Mouse (Mus musculus): ENCODE measurements around the gene Cytip. TPM values are rescaled to one million over a fixed set of nuclear protein-coding genes. Genes with fewer than 3 reads are reported as not detected.
A peak's percentile ranks its signal among the peaks of the same experiment; 100 is the strongest.

Cytip gene
- polyA plus RNA-seq, 1 experiment from 2014 or later, result 0.18 TPM

DNA sequence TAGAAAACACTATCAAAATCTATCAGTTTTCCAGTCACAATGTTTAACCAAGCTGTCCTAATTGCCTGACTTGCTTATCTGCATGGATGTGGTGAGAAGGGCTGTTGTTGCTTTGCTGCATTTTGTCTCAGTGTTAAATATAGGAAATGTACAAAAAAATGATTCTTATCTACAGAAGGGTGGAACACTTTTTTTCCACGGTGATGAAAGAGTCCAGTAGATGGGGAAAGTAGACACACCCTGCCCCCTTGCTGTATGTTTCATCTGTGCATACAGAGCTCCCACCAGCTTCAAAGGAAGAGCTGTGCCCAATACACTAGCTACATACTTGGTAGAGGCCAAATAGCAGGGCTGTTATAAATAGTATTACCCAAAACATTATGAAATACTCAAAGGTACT, 16.3 kb downstream of the Cytip start:
- H3K4me2 ChIP-seq, result no peak overlapping the region
- H3K9me3 ChIP-seq, result no peaks in the 10 kb centered on the region
- H3K9ac ChIP-seq, result no peak overlapping the region
- WGBS, result 81% methylated on average over 1 of the region's 1 CpGs
- H3K4me1 ChIP-seq, result peaks cover 7% of the 10 kb centered on the region
- no peak overlapping the region for H3K4me3 ChIP-seq
- H3K27me3 ChIP-seq (replicated peaks), result no peaks in the 10 kb centered on the region
- no peak overlapping the region for H3K27ac ChIP-seq
- H3K36me3 ChIP-seq (replicated peaks), result no peaks in the 10 kb centered on the region
- ATAC-seq (replicated peaks), result no peak

DNA sequence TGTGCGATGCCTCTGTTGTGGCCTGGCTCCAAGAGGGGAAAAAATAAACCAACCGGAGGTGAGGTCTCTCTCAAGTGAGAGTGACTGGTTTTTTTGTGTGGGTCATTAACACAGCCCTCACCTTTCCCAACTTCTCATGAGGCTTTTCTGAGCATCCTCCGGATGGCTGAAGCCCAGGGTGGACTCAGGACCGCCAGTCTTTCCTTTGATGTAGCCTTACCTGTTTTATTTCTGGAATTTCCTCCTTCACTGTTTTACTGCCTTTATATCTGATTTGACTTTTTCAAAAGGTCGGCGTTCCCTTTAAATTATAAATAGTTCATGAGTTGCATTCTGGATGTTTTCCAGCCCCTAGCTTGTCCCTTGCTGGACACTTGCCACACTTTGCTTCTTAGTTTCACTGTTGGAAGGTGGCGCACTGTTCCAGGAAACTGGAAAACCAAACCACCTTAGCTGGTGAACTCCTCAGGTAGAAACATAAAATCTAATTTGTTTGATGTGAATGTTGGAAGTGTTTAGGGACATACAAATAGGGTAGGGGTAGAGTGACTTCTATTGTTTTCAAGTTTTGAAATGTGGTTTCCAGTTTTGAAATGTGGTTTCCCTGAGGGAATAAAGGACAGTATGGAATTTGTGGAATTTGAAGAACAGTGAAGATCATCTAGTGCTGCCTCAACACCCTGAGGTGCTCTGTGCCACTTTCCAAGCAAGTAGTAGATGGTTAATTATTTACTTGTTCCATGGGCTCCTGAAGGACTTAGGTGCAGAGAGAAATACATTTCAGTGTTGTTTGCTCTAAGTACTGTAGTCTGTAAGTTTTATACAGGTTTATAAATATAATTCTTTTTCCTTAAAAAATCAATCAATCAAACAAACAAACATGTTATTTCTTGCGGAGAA, 19.7 kb downstream of the Cytip start:
- Histone ChIP-seq H3K9ac (no peak overlapping the region), H3K4me3 (no peak overlapping the region), H3K9me3 (no peaks in the 10 kb centered on the region), H3K36me3 (replicated peaks) (no peaks in the 10 kb centered on the region), H3K4me1 (peaks cover 7% of the 10 kb centered on the region), H3K4me2 (no peak overlapping the region), H3K27me3 (replicated peaks) (no peaks in the 10 kb centered on the region), H3K27ac (no peak overlapping the region)
- ATAC-seq (replicated peaks), result no peak
- 88% methylated on average over 8 of the region's 8 CpGs for WGBS

DNA sequence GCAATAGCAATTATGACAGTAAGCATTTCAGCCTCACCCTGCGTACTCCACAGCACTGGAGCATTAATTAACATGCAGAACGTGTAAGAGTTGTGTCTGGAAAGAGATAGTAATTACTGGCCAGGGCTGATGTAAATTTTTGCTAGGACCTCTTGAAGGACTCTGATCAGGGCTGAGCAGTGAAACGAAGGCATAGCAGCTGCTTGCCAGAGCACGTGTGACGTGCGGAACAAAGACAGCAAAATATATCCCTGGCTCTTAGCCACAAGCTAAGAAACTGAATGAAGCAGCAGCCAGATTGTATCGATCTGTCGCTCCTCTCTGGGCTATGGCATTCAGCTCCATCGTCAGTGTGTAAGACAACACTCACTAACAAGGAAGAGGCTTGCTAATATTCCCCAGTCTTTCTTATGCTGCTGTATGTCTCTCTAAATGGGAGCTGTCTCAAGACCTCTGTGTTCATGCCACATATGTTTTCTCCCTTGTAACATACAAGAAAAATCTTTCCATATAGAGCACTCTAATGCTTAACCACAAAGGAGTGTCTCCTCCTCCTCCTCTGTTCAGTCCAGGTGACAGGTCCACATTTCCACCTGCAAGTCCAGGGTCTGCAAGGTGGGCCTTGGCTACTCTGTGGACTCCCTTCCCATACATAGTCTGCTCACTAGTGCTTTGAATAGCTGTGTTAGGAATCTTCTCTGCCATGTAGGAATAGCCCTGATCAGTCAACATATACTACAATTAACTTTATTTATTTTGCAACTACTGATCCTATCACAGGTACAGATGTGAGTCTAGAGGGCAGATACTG, 20.7 kb downstream of the Cytip start:
- H3K4me1 ChIP-seq, result peaks cover 7% of the 10 kb centered on the region
- WGBS, result 28% methylated on average over 9 of the region's 9 CpGs
- no peaks in the 10 kb centered on the region for H3K9me3 ChIP-seq
- no peak overlapping the region for H3K9ac ChIP-seq
- H3K4me3 ChIP-seq, result no peak overlapping the region
- peak; percentile 94 for ATAC-seq (replicated peaks)
- H3K27me3 ChIP-seq (replicated peaks), result no peaks in the 10 kb centered on the region
- H3K27ac ChIP-seq, result peak overlapping the region; percentile 64
- H3K4me2 ChIP-seq, result peak overlapping the region; percentile 18; the same call in 1 of the 2 replicates
- H3K36me3 ChIP-seq (replicated peaks), result no peaks in the 10 kb centered on the region

DNA sequence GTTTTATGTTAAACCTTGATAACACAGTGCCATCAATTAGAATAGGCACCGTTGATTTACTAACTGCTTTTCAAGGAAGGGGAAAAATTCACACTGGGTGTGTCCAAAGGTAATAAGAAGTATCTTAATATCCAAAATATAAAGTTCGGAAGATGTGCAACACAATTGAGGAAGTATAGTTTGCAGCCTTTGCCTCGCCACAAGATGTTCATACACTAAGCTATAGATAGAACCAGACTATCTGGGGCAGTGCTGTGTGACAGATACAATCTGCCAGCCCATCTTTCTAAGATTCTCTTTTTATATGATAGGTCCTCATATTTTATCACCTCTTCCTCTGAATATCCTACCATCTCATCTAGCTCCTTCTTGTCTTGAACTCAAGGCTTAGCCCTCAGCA, 22.4 kb downstream of the Cytip start:
- no peak overlapping the region for H3K4me2 ChIP-seq
- H3K4me1 ChIP-seq, result peaks cover 7% of the 10 kb centered on the region
- no peaks in the 10 kb centered on the region for H3K36me3 ChIP-seq (replicated peaks)
- no peaks in the 10 kb centered on the region for H3K27me3 ChIP-seq (replicated peaks)
- H3K27ac ChIP-seq, result no peak overlapping the region
- no peak overlapping the region for H3K4me3 ChIP-seq
- ATAC-seq (replicated peaks), result no peak
- H3K9me3 ChIP-seq, result no peaks in the 10 kb centered on the region
- WGBS, result 98% methylated on average over 3 of the region's 3 CpGs
- H3K9ac ChIP-seq, result no peak overlapping the region

DNA sequence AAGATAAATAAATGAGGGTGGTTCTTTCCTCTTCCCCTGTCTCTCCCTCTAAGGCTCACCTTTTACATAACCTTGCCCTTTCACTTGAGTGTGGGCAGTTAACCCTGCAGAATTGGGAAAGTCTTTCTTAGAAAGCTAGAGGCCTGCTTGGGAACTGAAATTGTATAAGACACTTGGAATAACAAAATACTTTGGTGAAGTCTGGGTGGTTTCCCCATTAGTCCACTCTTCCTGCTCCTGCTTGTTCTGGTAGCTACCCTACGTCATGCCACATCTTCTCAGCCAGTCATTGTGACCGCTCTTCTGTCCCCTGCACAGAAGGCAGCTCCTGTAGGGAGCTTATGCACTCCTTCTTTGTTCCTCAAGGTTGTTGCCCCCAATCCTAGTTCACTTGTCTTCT, 26.2 kb downstream of the Cytip start:
- no peaks in the 10 kb centered on the region for H3K36me3 ChIP-seq (replicated peaks)
- H3K27me3 ChIP-seq (replicated peaks), result no peaks in the 10 kb centered on the region
- 72% methylated on average over 2 of the region's 2 CpGs for WGBS
- H3K9ac ChIP-seq, result no peak overlapping the region
- no peak overlapping the region for H3K27ac ChIP-seq
- no peak overlapping the region for H3K4me2 ChIP-seq
- H3K4me1 ChIP-seq, result peaks cover under 1% of the 10 kb centered on the region
- no peaks in the 10 kb centered on the region for H3K9me3 ChIP-seq
- ATAC-seq (replicated peaks), result no peak
- no peak overlapping the region for H3K4me3 ChIP-seq

DNA sequence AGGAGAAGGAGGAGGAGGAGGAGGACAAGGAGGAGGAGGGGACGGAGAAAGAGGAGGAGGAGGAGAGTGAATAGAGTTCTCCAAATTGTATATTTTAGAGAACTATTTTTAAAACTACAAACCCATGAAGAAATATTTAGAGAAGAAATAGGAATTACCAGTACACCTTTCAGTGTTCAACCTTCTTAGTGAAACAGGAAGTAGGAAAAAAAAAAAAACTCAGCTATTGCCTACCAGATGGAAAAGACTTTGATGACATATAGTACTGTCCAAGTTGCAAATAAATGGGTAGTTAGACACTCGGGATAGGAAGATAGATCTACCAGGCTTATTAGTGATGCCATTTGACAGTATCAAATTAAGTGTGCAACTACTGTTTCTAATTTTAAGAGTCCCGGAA, 27.7 kb downstream of the Cytip start:
- no peak overlapping the region for H3K9ac ChIP-seq
- no peaks in the 10 kb centered on the region for H3K36me3 ChIP-seq (replicated peaks)
- H3K27me3 ChIP-seq (replicated peaks), result no peaks in the 10 kb centered on the region
- no peaks in the 10 kb centered on the region for H3K9me3 ChIP-seq
- H3K4me2 ChIP-seq, result no peak overlapping the region
- no peak for ATAC-seq (replicated peaks)
- no peaks in the 10 kb centered on the region for H3K4me1 ChIP-seq
- no peak overlapping the region for H3K27ac ChIP-seq
- H3K4me3 ChIP-seq, result no peak overlapping the region
- WGBS, result 87% methylated on average over 3 of the region's 3 CpGs

DNA sequence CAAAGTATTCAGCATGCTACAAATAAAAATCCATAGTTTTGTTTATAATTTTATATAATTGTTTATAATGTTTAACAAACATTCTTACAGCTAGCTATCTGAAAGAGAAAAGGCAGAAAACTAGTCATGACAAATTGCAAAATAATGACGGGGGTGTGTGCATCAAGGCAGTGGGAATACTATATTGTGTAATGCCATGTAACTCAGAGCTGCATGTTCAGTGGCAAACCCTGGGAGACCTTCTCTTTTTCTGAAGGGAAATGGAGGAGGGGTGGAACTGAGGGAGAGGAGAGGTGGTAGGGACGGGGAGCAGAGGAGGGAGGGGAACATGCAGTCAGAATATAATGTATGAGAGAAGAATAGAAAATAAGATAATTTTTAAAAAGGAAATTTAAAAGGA, 28.6 kb downstream of the Cytip start:
- Histone ChIP-seq H3K27ac (no peak overlapping the region), H3K27me3 (replicated peaks) (no peaks in the 10 kb centered on the region), H3K9ac (no peak overlapping the region), H3K36me3 (replicated peaks) (no peaks in the 10 kb centered on the region), H3K4me2 (no peak overlapping the region), H3K4me1 (no peaks in the 10 kb centered on the region), H3K4me3 (no peak overlapping the region), H3K9me3 (no peaks in the 10 kb centered on the region)
- WGBS, result 77% methylated on average over 2 of the region's 2 CpGs
- no peak for ATAC-seq (replicated peaks)

DNA sequence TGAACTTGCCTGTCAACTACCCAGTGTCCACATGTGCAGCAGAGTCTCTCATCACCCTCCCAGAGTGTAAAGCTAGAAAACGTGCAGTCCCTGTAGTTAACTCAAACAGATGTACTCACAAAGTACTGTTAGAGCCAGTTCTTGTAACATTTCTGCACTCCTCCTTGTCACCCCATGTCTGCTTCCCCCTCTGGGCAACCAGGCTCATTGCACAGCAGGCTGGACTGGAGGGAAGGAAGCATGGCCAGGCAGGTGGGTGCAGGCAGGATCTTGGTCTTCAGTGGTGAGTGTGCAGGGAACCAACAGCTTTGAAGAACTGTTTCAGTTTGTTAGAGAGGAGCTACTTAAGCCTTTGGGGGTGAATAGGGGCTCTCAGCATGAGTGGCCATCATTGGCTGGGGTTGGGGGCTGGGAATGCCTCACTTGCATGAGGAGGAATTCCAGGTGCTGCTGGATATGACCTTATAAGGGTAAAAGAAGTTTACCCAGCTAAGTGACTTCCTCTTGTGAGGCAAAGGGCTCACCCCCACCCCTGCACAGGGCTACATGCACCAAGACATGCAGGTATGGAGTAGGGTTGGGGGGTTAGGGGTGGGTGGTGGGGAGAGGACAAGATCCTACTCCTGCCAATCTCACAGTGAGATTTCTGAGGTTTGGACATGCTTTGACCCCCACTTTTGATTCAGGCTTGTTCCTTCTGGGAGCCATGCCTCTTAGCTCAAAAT, 31.7 kb downstream of the Cytip start:
- no peak overlapping the region for H3K27ac ChIP-seq
- no peaks in the 10 kb centered on the region for H3K4me1 ChIP-seq
- H3K27me3 ChIP-seq (replicated peaks), result no peaks in the 10 kb centered on the region
- no peaks in the 10 kb centered on the region for H3K9me3 ChIP-seq
- 65% methylated on average over 1 of the region's 1 CpGs for WGBS
- no peak overlapping the region for H3K9ac ChIP-seq
- no peak overlapping the region for H3K4me2 ChIP-seq
- ATAC-seq (replicated peaks), result no peak
- no peak overlapping the region for H3K4me3 ChIP-seq
- no peaks in the 10 kb centered on the region for H3K36me3 ChIP-seq (replicated peaks)

DNA sequence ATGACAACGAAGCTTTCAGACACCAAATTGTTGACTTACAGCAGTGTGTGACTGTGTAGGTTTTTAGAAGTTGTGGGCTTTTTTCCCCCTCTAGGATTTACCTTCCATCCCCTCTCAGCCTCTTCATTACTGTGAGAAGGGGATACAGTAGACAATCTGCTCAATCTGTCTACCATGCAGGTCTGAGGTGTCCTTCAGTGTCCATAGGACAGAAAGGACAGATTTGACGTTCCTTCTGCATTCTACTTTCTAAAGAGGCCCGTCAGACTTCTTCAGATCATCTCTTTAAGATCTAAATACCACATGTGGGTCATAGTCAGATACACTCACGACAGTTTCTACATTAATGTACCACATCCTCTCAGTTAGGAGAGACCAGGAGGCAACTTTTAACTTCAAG, 33.5 kb downstream of the Cytip start:
- no peak overlapping the region for H3K27ac ChIP-seq
- H3K9me3 ChIP-seq, result no peaks in the 10 kb centered on the region
- 82% methylated on average over 4 of the region's 4 CpGs for WGBS
- H3K36me3 ChIP-seq (replicated peaks), result no peaks in the 10 kb centered on the region
- no peak overlapping the region for H3K4me3 ChIP-seq
- ATAC-seq (replicated peaks), result no peak
- H3K27me3 ChIP-seq (replicated peaks), result no peaks in the 10 kb centered on the region
- H3K9ac ChIP-seq, result no peak overlapping the region
- H3K4me1 ChIP-seq, result no peaks in the 10 kb centered on the region
- no peak overlapping the region for H3K4me2 ChIP-seq

DNA sequence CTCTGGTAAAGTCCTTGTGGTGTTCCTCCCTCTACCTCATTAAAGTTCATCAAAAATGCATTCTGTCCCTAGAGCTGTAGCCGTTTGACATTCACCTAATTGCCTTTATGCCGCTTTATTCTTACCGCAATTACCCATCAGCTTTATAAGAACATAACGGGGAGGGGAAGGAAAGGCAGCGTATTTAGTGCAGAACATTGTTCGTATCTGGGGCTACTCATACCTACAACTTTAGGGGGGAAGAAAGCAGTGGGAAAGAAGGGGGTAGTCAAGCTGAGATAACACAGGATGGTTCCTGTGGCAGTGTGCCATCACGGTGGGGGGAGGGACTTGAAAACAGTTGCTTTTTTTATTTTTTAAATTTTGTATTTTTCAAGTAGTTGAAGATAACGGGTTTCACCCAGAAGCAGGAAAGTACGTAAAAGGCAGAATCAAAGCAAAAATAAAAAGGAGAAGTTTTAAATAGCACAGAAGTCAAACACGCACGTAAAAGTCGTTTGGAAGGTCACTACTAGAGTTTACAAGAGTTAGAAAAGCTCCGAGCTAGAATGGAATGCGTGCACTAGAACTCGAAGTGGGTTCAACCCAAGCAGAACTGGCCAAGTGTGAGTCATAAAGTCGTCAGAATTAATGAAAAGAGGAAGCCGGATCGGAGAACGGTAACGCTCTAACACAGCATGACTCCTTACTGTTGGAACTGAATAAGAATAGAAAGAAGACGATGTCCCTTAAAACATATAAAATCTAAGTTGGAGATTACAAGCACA, 34.6 kb downstream of the Cytip start:
- H3K36me3 ChIP-seq (replicated peaks), result no peaks in the 10 kb centered on the region
- no peaks in the 10 kb centered on the region for H3K9me3 ChIP-seq
- no peak overlapping the region for H3K4me3 ChIP-seq
- H3K27ac ChIP-seq, result no peak overlapping the region
- no peaks in the 10 kb centered on the region for H3K4me1 ChIP-seq
- no peaks in the 10 kb centered on the region for H3K27me3 ChIP-seq (replicated peaks)
- no peak overlapping the region for H3K9ac ChIP-seq
- no peak overlapping the region for H3K4me2 ChIP-seq
- ATAC-seq (replicated peaks), result no peak
- WGBS, result 85% methylated on average over 21 of the region's 21 CpGs

DNA sequence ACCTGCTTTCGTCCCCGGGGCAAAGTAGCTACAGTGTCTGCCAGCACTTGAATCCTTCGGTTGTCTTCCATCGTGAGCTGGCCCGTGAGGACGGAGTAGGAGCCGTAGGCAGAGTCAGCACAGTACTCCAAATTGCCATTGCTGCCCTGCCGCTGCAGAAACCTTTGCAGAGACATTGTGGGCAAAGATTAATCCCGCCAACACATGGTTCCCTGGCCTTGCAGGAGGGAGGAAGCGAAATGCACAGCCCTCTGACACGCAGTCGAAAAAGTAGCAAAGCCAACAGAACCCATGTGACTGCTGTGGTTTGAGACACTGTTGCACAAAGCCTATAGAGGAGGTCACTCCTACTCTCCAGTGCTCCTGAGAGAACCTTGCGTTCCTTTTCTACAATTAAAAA, 35.5 kb downstream of the Cytip start:
- no peaks in the 10 kb centered on the region for H3K27me3 ChIP-seq (replicated peaks)
- no peaks in the 10 kb centered on the region for H3K9me3 ChIP-seq
- H3K27ac ChIP-seq, result no peak overlapping the region
- no peak overlapping the region for H3K9ac ChIP-seq
- H3K4me3 ChIP-seq, result no peak overlapping the region
- no peak overlapping the region for H3K4me2 ChIP-seq
- no peak for ATAC-seq (replicated peaks)
- H3K36me3 ChIP-seq (replicated peaks), result no peaks in the 10 kb centered on the region
- 93% methylated on average over 13 of the region's 13 CpGs for WGBS
- no peaks in the 10 kb centered on the region for H3K4me1 ChIP-seq

DNA sequence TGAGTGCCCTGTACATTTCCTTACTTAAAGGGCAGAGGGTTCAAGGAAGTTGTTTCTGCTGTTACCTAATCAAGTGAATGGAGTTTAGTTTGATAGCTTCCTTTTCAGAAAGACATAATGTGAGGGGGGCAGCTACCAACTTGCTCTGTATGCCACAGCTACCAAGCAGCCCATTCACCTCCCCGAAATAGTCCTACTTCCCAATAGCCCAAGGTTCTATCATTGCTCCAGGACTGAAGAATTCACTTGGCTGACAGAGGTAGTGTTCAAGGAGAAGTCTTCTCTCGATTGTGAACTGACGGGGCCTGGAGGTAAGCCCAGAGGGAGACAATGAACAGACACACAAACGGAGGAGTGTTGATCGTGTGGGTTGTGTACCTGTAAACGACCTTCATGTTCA, 36.2 kb downstream of the Cytip start:
- Histone ChIP-seq H3K4me3 (no peak overlapping the region), H3K4me1 (no peaks in the 10 kb centered on the region), H3K27me3 (replicated peaks) (no peaks in the 10 kb centered on the region), H3K9me3 (no peaks in the 10 kb centered on the region), H3K27ac (no peak overlapping the region), H3K36me3 (replicated peaks) (no peaks in the 10 kb centered on the region), H3K4me2 (no peak overlapping the region), H3K9ac (no peak overlapping the region)
- no peak for ATAC-seq (replicated peaks)
- 93% methylated on average over 6 of the region's 6 CpGs for WGBS

Measured in midbrain, embryonic 15.5 days (tissue).